Mouse (Mus musculus): ENCODE measurements around the gene Kcnq1. TPM values are rescaled to one million over a fixed set of nuclear protein-coding genes. Genes with fewer than 3 reads are reported as not detected.

Kcnq1 gene
- polyA plus RNA-seq, 1 experiment from 2014 or later, result 0.05 TPM

- no peak for ATAC-seq
- no peak for TF ChIP-seq CTCF (IDR thresholded peaks at IDR 0.05)
- no peak for DNase-seq (ENCODE audit: low read depth, low spot score)
- in situ Hi-C loops (cut with MboI; ENCODE audit: low pct_unique_long_range_greater_than_20kb), result no loop called here
- ChIA-PET CTCF (no interaction called here), POLR2A (no interaction called here)
- no peaks in the 10 kb centered on the region for H3K27me3 ChIP-seq
Observed at GRCm38 (mm10) chr7:143288135-143288534, 182.0 kb downstream of the Kcnq1 start.

GRCm38 (mm10) chr7:143289082-143289849 is 183.1 kb downstream of the Kcnq1 start:
- ChIA-PET CTCF (no interaction called here), POLR2A (interaction anchor here (1.1 kb wide), 1 partner anchor 12 kb away, joined by 3 read pairs; no protein-coding TSS in a partner anchor)
- in situ Hi-C loops (cut with MboI; ENCODE audit: low pct_unique_long_range_greater_than_20kb), result no loop called here
- H3K27me3 ChIP-seq, result no peaks in the 10 kb centered on the region
- DNase-seq (ENCODE audit: low read depth, low spot score) (no peak), ATAC-seq (no peak)
- TF ChIP-seq CTCF (IDR thresholded peaks at IDR 0.05), result no peak

- in situ Hi-C loops (cut with MboI; ENCODE audit: low pct_unique_long_range_greater_than_20kb), result no loop called here
- no peaks in the 10 kb centered on the region for H3K27me3 ChIP-seq
- no peak for DNase-seq (ENCODE audit: low read depth, low spot score)
- no peak for TF ChIP-seq CTCF (IDR thresholded peaks at IDR 0.05)
- CTCF ChIA-PET, result no interaction called here
- ATAC-seq, result no peak
- POLR2A ChIA-PET, result no interaction called here
Observed at GRCm38 (mm10) chr7:143294690-143295355, 188.7 kb downstream of the Kcnq1 start.

GRCm38 (mm10) chr7:143295356-143296000 is 189.3 kb downstream of the Kcnq1 start:
- TF ChIP-seq CTCF (IDR thresholded peaks at IDR 0.05), result no peak
- no peak for DNase-seq (ENCODE audit: low read depth, low spot score)

GRCm38 (mm10) chr7:143296001-143296379 is 189.8 kb downstream of the Kcnq1 start:
- H3K27me3 ChIP-seq, result no peaks in the 10 kb centered on the region
- ATAC-seq (peak; percentile 7), DNase-seq (ENCODE audit: low read depth, low spot score) (no peak)
- in situ Hi-C loops (cut with MboI; ENCODE audit: low pct_unique_long_range_greater_than_20kb), result no loop called here
- ChIA-PET POLR2A (no interaction called here), CTCF (no interaction called here)
- no peak for TF ChIP-seq CTCF (IDR thresholded peaks at IDR 0.05)

More at GRCm38 (mm10) chr7:143295356-143296000, 189.3 kb downstream of the Kcnq1 start:
- ChIA-PET POLR2A (no interaction called here), CTCF (no interaction called here)
- ATAC-seq, result peak; percentile 34
- in situ Hi-C loops (cut with MboI; ENCODE audit: low pct_unique_long_range_greater_than_20kb), result no loop called here
- no peaks in the 10 kb centered on the region for H3K27me3 ChIP-seq

- no peak for TF ChIP-seq CTCF (IDR thresholded peaks at IDR 0.05)
- ChIA-PET POLR2A (no interaction called here), CTCF (no interaction called here)
- in situ Hi-C loops (cut with MboI; ENCODE audit: low pct_unique_long_range_greater_than_20kb), result no loop called here
- DNase-seq (ENCODE audit: low read depth, low spot score) (peak; percentile 85), ATAC-seq (peak; percentile 96)
- H3K27me3 ChIP-seq, result no peaks in the 10 kb centered on the region
Observed at GRCm38 (mm10) chr7:143296384-143296801, 190.2 kb downstream of the Kcnq1 start.

GRCm38 (mm10) chr7:143300037-143300436 is 193.9 kb downstream of the Kcnq1 start:
- POLR2A ChIA-PET, result no interaction called here
- H3K27me3 ChIP-seq, result no peaks in the 10 kb centered on the region
- in situ Hi-C loops (cut with MboI; ENCODE audit: low pct_unique_long_range_greater_than_20kb), result no loop called here
- ATAC-seq, result no peak
- no peak for TF ChIP-seq CTCF (IDR thresholded peaks at IDR 0.05)
- no peak for DNase-seq (ENCODE audit: low read depth, low spot score)
- CTCF ChIA-PET, result no interaction called here

- in situ Hi-C loops (cut with MboI; ENCODE audit: low pct_unique_long_range_greater_than_20kb), result no loop called here
- H3K27me3 ChIP-seq, result no peaks in the 10 kb centered on the region
- ChIA-PET CTCF (no interaction called here), POLR2A (no interaction called here)
- TF ChIP-seq CTCF (IDR thresholded peaks at IDR 0.05), result no peak
- no peak for DNase-seq (ENCODE audit: low read depth, low spot score)
- no peak for ATAC-seq
Observed at GRCm38 (mm10) chr7:143300681-143301080, 194.5 kb downstream of the Kcnq1 start.

- CTCF ChIA-PET, result no interaction called here
- DNase-seq (ENCODE audit: low read depth, low spot score) (no peak), ATAC-seq (no peak)
- H3K27me3 ChIP-seq, result no peaks in the 10 kb centered on the region
- no peak for TF ChIP-seq CTCF (IDR thresholded peaks at IDR 0.05)
- in situ Hi-C loops (cut with MboI; ENCODE audit: low pct_unique_long_range_greater_than_20kb), result no loop called here
- POLR2A ChIA-PET, result no interaction called here
Observed at GRCm38 (mm10) chr7:143302156-143302555, 196.0 kb downstream of the Kcnq1 start.

- POLR2A ChIA-PET, result no interaction called here
- in situ Hi-C loops (cut with MboI; ENCODE audit: low pct_unique_long_range_greater_than_20kb), result no loop called here
Observed at GRCm38 (mm10) chr7:143302593-143303238, 196.6 kb downstream of the Kcnq1 start.

GRCm38 (mm10) chr7:143303557-143303956 is 197.4 kb downstream of the Kcnq1 start:
- no peaks in the 10 kb centered on the region for H3K27me3 ChIP-seq
- ATAC-seq (no peak), DNase-seq (ENCODE audit: low read depth, low spot score) (no peak)
- in situ Hi-C loops (cut with MboI; ENCODE audit: low pct_unique_long_range_greater_than_20kb), result no loop called here
- ChIA-PET CTCF (no interaction called here), POLR2A (no interaction called here)
- no peak for TF ChIP-seq CTCF (IDR thresholded peaks at IDR 0.05)

More at GRCm38 (mm10) chr7:143302593-143303238, 196.6 kb downstream of the Kcnq1 start:
- ATAC-seq, result no peak
- CTCF ChIA-PET, result no interaction called here
- H3K27me3 ChIP-seq, result no peaks in the 10 kb centered on the region
- no peak for DNase-seq (ENCODE audit: low read depth, low spot score)
- no peak for TF ChIP-seq CTCF (IDR thresholded peaks at IDR 0.05)

Measured in Patski (cell line).